Mouse (Mus musculus): ENCODE measurements around the gene Acvrl1. TPM values are rescaled to one million over a fixed set of nuclear protein-coding genes. Genes with fewer than 3 reads are reported as not detected.

The Acvrl1 gene
- total RNA-seq, 2 experiments from 2014 or later: 26.5 to 27.9 TPM

- DNase-seq: no peak
These were observed 42.2 kb downstream of the Acvrl1 start for GRCm38 (mm10) chr15:101170413-101170980.

GRCm38 (mm10) chr15:101171272-101171671 is 43.0 kb downstream of the Acvrl1 start:
- no peak for DNase-seq

- DNase-seq: no peak
These were observed 43.7 kb downstream of the Acvrl1 start for GRCm38 (mm10) chr15:101172016-101172415.

GRCm38 (mm10) chr15:101173421-101174211 is 45.3 kb downstream of the Acvrl1 start, which contains the start of gene Acvr1b:
TSS of gene Acvr1b (plus strand) at chr15:101174067.
- DNase-seq: peak; percentile 90 to 95

GRCm38 (mm10) chr15:101174294-101175130 is 46.2 kb downstream of the Acvrl1 start:
- DNase-seq: peak in 1 of 2 experiments; percentile 45

- DNase-seq: no peak
These were observed 46.8 kb downstream of the Acvrl1 start for GRCm38 (mm10) chr15:101175131-101175460.

GRCm38 (mm10) chr15:101175613-101176283 is 47.4 kb downstream of the Acvrl1 start:
- DNase-seq: peak in 1 of 2 experiments; percentile 49

- DNase-seq: no peak
These were observed 48.0 kb downstream of the Acvrl1 start for GRCm38 (mm10) chr15:101176284-101176680.

- no peak for DNase-seq
These were observed 48.7 kb downstream of the Acvrl1 start for GRCm38 (mm10) chr15:101176795-101177691.

GRCm38 (mm10) chr15:101180363-101181105 is 52.2 kb downstream of the Acvrl1 start:
- DNase-seq: no peak

- DNase-seq: no peak
These were observed 52.8 kb downstream of the Acvrl1 start for GRCm38 (mm10) chr15:101181106-101181466.

- peak in 1 of 2 experiments; percentile 48 for DNase-seq
These were observed 53.2 kb downstream of the Acvrl1 start for GRCm38 (mm10) chr15:101181500-101181899.

- no peak for DNase-seq
These were observed 54.4 kb downstream of the Acvrl1 start for GRCm38 (mm10) chr15:101182676-101183075.

GRCm38 (mm10) chr15:101184300-101184699 is 56.0 kb downstream of the Acvrl1 start:
- no peak for DNase-seq

- no peak for DNase-seq
These were observed 57.2 kb downstream of the Acvrl1 start for GRCm38 (mm10) chr15:101185549-101185948.

- DNase-seq: no peak
These were observed 59.6 kb downstream of the Acvrl1 start for GRCm38 (mm10) chr15:101187907-101188306.

- DNase-seq: no peak
These were observed 61.8 kb downstream of the Acvrl1 start for GRCm38 (mm10) chr15:101189981-101190761.

- peak in 1 of 2 experiments; percentile 42 for DNase-seq
These were observed 62.4 kb downstream of the Acvrl1 start for GRCm38 (mm10) chr15:101190762-101191150.

- peak; percentile 85 to 90 for DNase-seq
These were observed 63.3 kb downstream of the Acvrl1 start for GRCm38 (mm10) chr15:101191459-101192259.
